Mouse (Mus musculus): Measurements from ENCODE around the gene Polr1d.

Polr1d gene

DNA sequence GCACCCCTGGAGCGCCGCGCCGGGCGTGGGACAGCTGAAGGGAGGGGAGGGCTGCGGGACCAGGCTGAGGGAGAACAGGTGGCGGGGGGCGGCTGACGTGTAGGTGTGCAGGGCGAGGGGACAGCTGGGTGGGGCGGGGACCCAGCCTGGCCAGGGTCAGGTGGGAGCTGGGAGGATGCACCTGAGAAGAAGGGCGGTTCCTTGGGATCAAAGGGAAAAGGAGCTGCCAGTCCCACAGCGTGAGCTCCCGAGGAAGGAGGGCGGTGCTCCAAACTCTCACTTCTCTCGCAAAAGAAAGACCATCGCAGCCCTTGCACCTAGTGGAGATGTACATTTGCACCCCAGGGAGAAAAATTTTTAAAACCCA, at the start of gene Polr1d:
Gene Polr1d, plus strand, starts transcription at position 252 of the 367 bp plus-strand sequence.
- no peak for DNase-seq (ENCODE audit: low spot score in 2 of 2)

DNA sequence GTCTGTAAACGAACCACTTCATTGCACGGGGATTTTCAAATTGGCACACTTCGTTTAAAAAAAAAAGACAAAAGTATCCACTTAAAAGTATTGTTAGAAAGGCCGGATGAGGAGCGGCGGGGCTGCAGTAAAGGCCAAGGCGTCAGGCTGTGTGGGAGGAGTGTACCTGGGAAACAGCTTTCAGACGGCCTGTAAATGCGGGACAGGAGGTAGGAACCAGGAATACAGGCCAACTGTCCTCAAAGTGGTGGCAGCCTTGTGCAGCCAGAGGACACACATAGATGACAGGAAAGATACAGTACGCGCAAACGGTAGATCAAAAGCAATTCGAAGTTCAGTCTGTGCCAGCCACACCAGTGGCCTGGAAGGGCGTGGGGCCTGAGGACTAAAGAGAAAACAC, 45.6 kb upstream of the Polr1d start:
- DNase-seq (ENCODE audit: low spot score in 2 of 2), result no peak

DNA sequence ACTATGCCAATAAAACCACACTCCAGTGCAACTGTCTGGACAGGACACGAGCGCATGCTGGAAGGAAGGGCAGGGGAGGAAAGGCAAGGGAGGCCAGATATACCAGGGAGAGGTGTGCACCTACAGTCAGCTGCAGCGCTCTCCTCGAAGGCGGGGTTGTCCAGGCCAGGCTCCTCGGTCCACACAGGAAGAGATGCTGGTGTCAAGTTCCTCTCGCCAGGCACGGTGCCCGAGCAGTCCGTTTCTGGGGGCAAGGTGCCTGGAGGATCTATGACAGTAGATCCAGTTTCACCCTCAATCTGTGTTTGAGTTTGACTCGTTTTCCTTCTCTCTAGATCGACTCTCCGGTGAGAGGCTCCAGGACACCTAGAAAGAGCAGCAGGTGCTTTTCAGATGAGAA, 43.7 kb upstream of the Polr1d start:
- no peak for DNase-seq (ENCODE audit: low spot score in 2 of 2)

DNA sequence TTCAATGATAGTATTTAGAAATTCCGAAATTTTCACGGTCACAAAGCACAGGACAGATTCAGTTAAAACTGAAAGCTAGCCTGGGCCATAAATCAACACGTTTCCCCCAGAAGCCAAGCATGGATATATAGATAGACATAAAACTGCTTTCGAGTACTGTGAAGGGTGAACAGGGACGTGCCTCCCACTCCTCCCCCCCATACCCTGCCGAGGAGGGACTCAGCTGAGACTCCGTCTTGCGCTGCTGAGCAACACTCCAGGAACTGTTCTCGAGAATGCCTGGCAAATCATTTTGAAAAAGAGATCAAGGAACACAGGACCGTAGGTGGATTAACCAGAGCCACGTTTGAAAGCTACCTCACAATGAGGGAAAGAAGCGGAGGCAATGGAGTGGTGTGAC, 42.6 kb upstream of the Polr1d start:
- no peak for DNase-seq (ENCODE audit: low spot score in 2 of 2)

DNA sequence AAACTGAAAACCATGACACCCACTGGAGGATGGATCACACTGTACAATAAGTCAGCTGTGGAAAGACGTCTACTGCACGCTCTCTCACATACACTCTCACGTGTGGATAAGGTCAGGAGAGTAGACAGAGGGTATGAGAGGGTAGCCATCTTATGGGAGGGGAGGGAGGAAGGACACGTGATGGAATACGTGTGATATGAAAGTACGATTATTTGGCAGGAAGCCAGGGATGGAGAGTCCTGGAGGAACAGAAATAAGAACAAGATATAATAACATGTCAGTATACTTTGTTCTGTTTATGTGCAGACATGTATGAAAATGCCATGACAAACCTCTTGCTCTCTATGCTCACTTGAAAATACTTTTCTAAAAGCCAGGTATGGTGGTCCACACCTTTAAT, 41.5 kb upstream of the Polr1d start:
- no peak for DNase-seq (ENCODE audit: low spot score in 2 of 2)

DNA sequence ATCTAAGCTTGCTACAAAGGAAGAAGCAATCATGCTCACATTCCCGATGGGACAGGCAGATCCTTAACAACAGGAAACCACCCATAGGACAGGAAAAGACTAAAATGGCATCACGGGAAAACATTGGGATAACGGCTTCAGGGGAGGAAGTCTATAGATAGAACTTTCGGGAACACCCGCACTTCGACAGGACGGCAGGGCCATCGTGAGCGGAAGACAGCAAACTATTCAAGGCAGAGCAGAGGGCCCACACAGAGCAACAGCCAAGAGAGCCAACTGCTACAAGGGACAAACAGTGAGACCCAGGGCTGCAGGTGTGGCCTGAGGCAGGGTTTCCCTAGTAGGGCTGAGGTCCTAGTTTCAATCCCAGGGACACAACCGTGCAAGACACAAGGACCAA, 40.8 kb upstream of the Polr1d start:
- no peak for DNase-seq (ENCODE audit: low spot score in 2 of 2)

DNA sequence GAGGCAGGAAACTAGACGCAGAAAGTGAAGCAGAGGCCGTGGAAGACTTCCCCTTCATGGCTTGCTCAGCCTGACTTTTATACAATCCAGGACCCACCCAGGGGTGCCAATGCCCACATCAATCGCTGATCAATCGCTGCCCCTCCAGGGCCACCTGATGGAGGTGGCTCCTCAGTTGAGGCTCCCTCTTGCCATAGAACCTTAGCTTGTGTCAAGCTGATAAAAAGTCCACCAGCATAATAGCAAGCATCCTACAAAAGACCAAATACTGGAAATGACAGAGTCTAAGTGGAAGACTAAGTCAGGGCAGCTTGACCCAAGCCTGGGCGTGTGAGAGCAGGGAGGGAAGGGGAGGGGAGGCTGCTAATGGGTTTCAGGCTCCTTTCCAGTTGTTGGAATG, 40.2 kb upstream of the Polr1d start:
- no peak for DNase-seq (ENCODE audit: low spot score in 2 of 2)

DNA sequence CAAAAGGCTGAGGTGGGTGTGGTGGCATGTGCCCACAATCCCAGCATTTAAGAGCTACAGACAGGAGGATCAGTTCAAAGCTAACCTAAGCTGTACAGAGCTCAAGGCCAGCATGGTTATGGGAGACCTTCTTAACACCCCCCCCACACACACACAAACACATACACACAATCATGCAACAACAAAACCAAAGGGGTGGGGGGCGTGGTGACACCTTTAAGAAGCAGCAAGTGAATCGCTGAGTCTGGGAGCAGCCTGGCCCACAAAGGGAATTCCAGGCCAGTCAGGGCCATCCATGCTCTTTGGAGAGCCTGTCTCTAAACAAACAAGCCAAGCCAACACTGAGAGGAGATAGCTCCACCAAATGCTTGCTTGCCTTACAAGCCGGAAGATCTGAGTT, 39.2 kb upstream of the Polr1d start:
- no peak for DNase-seq (ENCODE audit: low spot score in 2 of 2)

DNA sequence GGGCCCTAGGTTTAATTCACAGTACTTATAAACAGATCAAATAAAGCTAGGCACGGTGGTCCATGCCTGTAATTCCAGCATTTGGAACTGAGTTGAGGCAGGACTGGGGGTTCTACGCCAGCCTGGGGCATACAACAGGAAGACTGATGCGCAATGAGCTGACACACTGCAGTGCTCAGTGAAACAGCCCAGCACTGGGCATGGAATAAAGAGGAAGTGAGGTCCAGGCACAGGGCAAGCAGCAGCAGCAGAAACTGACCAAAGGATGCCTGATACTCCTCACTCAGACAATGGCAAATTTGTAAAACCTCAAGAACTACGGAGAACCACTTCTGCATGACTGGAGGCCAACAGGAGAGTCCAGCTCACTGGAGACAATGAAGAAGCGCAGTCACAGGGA, 37.5 kb upstream of the Polr1d start:
- no peak for DNase-seq (ENCODE audit: low spot score in 2 of 2)

DNA sequence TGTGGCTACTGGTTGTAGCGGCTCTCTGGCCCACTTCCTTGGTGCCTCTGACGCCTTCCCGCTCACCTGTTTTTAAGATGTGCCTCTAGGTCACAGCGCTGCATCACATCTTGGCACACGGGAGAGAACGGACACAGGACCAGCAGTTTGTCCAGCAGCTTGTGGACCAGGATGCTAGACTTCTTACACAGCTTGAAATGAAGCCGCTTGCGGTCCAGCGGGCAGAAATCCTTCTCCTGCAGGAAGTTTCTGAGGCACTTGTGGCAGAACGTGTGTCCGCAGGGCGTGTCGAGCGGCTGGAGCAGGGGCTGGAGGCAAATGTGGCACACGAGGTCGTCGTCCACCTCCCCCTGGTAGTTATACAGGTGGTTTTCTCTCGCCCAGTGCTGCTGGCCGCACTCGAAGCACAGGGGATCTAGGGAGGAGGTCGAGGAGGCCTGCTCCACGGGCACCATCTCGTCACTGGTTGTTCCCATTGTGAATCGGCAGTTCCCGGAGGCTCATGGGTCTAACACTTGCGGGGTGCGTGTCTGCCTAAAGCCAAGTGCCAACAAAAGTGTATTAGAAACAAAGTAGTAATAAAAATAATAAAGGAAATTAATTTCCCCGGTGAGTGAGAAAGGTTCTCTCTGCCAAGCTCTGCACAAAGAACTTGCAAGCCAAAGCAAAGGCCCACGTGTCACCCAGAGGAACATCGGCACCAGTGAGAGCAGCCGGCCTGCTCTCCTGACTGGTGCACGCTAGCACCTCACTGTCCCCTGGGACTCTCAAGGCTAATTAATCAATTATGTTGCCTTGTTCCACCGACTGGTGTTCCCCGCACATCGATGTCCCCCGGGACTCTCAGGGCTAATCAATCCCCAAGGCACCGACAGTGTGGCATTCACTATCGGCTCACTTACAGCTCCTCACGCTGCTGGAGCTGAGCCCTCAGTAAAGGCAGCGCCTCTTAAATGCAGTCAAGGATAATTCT, 34.6 kb upstream of the Polr1d start:
- DNase-seq (ENCODE audit: low spot score in 2 of 2), result no peak

DNA sequence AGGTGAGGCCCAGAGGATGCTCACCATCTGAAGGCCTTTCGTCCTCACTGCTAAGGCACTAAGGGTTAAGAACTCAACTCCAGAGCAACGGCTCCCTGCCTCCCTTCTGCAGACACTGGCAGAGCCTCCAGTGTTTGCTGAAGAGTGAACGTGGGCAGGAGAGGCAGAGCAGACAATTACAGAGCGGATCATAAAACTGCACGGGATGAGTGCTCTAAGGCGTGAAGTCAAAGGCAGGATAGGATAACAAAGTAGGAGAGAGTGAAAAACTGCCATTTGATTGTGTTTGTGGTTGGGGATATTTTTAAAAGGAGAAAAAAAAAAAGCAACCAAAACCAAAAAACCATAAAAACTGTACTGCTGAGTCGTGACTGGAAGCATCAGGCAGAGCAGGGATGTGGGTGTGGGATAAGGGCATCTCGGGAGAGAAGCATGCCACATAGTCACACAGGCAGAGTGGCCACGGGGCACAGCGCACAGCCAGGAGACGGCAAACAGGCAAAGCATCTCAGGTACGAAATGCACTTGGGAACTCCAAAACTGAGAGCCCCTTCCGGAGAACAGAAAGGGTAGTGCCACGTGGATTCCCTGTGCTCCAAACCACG, 33.5 kb upstream of the Polr1d start:
- DNase-seq (ENCODE audit: low spot score in 2 of 2), result peak in 1 of 2 experiments; percentile 47

DNA sequence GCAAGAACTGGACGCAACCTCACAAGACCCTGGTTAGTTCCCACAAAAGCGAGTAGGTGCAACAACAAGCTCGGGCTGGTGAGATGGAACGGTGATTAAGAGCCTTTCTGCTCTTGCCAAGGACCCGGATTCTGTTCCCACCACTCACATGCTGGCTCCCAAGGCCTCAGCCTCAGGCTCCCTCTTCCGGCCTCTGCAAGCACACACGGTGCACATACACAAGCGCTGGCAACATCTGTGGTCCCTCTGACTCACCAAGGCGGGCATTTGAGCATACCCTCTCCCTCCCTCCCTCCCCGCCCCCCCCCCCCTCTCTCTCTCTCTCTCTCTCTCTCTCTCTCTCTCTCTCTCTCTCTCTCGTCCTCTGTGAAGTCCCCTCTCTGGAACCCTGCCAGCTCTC, 31.5 kb upstream of the Polr1d start:
- DNase-seq (ENCODE audit: low spot score in 2 of 2), result no peak

DNA sequence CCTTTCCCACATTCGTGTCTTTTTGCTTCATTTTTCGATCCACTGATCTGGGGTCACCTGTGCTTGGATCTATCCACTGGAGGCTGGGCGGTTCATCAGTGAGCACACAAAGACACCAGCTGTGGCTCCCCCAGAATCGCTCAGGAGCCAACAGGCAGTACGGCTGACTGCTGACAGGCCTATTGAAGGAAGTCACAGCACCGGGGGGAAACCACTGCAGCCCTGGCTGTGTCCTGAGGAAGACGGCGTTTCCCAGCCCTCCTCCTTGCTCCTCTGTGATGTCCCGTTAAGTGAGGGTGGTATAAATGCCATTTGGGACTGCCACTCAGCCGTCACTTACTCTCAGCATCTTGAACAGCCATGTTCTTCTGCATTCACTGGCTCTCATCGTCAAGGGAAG, 30.9 kb upstream of the Polr1d start:
- no peak for DNase-seq (ENCODE audit: low spot score in 2 of 2)

DNA sequence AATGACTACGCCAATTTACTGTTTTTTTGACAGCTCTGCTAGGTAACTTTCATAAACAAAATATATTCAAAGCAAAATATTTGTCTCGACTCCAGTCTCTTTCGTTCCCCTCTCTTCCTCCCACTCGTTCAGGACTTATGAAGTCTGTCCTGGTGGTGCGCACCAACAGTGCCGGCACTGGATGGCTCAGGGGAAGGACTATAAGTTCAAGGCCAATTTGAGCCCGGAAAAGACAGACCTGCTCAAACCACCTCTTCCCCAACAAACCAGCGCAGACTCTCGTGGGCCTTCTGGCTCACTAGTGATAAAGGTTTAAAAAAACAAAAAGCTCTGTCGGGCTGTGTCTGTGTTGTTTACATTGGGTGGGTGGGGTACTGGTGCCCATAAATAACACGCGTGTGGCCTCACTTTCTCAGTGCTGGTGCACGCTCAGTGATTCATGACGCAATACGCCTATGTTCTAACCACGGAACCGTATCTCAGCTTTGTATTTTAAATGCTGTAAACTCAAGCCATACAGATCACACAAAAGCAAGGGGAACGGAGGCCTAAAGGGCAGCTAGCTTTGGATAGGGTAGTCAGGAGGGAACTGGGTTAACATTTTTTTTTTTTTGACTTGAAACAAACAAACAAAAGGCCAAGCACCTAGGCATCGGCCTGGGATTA, 27.2 kb upstream of the Polr1d start:
- DNase-seq (ENCODE audit: low spot score in 2 of 2), result no peak

DNA sequence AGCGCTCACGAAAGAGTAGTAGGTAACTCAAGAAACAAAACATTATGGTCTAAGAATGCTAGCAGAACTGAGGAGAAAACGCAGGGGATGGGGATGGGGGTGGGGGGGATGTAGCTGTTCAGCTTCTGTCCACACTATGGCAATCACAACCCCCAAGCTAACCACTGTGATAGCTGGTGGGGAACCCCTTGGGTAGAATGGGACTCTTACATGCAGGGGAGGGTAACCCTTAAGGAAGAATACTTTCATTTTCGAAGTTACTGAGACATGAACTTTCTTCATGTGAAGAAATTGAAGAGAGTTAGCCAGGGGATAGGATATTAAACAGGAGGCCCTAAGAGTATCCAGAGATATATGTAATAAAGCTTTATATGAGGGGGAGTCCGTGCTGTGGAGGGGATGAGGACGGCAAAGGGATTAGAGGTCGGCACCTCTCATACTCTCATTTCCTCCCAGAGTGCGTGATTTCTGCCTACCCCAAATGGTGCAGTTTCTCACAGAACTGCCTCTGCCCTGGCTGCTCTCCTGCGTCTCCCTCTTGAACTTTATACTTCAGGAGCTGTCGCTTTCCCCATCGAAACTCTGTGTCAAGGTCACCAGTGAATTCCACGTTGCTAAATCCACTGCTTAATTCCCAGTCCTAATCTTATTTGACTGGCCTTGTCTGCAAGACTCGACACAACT, 25.9 kb upstream of the Polr1d start:
- DNase-seq (ENCODE audit: low spot score in 2 of 2), result no peak

DNA sequence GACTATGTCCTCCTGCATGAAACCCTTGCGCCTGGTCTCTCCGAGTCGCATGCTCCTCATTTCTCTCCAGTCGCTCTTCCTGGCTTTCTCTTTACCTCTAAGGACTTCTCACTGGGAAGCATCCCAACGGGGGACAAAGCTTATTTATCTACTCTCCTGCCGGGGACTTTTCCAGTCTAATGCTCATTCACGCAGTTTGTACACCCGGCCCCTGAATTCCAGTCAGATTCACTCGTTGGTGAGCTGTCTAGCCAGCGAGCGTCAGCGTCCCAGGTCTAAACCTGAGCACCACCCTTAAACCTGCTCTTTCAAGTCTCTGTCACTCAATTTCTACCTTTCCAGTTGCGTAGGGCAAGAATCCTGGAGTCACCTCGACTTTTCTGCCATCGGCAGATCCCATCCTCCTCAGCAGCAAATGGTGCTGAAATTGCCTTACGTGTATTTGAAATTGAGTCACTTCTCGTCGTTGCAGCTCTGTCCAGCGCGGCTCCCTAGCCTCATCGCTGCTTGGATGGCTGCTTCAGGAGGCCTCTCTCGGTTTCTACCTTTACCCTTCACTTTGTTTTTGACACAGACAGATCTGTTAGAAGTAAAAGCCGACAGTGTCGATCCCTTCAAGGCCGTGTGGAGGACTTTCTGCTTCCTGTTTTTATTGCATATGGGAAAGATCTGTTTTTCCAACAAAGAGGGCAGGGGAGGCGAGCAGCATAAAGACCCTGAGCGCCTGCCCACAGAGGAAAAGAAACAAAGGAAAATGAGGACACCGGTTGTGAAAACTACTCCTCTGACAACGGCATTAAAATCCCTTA, 25.1 kb upstream of the Polr1d start:
- DNase-seq (ENCODE audit: low spot score in 2 of 2), result no peak

DNA sequence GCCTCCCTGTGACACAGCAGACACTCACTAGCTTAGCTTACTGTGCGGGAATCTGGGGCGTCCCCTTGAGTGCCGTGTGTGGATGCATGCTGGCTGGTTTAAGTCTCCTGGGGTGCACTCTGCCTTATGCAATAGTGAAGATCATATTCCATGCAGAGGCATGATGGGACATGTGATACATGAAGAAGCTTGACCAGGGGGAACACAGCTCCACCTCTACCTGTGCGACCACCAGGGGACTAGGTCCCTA, 24.6 kb upstream of the Polr1d start:
- no peak for DNase-seq (ENCODE audit: low spot score in 2 of 2)

DNA sequence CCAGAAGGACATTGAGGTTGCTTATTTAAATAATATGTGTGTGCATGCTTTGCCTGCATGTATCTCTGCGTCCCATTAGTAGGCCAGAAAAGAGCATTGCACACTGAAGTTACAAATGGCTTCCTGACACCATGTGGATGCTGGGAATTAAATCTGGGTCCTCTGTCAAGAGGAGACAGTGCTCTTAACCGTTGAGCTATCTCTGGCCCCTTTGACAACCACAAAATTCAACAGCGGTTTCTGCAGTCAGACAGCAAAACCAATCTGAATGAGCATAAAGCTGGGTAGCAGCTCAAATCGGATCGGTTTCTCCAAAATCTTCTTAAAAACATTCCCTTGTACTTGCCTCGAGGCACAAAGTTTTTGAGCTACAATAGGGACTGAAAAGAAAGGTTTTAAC, 23.8 kb upstream of the Polr1d start:
- DNase-seq (ENCODE audit: low spot score in 2 of 2), result no peak

DNA sequence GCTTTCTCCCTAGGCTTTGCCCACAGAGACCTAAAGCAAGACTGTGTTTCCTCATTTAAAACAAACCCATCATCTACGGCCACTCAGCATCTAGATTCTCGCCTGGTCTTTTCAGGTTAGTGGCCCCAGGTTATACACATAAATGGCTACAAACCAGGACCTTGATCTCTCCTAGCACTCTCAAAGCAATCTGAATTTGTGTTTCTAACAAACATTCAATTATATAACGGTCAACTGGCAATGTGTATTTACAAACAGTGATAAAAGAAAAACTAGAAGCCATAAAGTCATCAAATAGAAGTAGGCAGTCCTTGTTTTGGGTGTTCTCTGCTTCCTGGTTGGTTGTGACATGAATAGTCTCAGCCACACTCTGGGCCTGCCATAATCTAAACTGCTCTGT, 23.4 kb upstream of the Polr1d start:
- DNase-seq (ENCODE audit: low spot score in 2 of 2), result no peak

DNA sequence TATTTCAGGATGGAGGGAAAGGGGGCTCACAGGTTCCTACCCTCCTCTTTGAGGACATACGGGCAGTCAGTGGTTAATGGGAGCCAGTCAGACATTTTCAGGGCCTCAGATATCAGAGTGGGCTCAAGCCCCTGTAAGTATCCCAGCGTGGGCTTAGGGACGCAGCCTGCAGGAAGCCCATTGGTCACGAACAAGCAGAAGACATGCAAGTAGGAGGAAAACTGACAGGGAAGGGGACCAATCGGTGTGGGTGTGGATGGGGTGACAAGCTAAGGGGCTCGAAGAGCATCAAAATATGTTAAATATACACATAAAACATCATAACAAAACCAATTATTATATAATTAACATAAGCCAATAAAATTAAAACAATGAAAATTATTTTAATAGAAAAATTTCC, 22.5 kb upstream of the Polr1d start:
- no peak for DNase-seq (ENCODE audit: low spot score in 2 of 2)

DNA sequence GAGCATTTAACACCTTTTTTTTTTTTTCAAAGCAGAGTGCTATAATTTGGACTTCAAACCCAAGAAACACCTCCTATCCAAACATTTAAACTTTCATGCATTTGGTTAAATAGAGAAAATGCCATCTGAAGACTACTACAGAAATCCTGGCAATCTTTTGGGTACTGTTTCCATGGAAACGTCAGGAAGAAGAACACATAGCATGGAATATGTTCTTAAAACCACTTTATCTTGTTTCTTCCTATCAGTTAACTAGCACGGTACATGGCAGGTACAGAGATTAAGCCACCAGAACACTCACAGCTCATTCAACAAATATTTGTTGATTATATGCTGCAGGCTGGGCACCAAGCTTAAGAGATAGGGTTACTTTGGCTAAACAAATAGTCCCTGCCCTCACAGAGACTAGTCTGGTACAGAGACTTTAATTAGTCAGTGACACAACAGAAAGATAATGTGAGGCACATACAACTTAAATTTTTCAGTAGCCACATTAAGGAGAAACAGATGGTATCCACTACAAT, 22.0 kb upstream of the Polr1d start:
- DNase-seq (ENCODE audit: low spot score in 2 of 2), result no peak
